Mouse (Mus musculus): Measurements from ENCODE around the gene Podxl.

GRCm38 (mm10) chr6:31612560-31613270, 48.9 kb upstream of the Podxl start:
- TF ChIP-seq CTCF (IDR thresholded peaks at IDR 0.05; ENCODE audit: control insufficient read depth, insufficient read depth, insufficient replicate concordance, low read depth, low read length) (no peak), POLR2A (IDR thresholded peaks at IDR 0.05; ENCODE audit: control insufficient read depth, low read depth, low read length) (no peak)
